Mouse (Mus musculus): ENCODE measurements around the gene Stox2. TPM values are rescaled to one million over a fixed set of nuclear protein-coding genes. Genes with fewer than 3 reads are reported as not detected.

Gene Stox2
- polyA plus RNA-seq, 1 experiment, result 5.9 TPM

DNA sequence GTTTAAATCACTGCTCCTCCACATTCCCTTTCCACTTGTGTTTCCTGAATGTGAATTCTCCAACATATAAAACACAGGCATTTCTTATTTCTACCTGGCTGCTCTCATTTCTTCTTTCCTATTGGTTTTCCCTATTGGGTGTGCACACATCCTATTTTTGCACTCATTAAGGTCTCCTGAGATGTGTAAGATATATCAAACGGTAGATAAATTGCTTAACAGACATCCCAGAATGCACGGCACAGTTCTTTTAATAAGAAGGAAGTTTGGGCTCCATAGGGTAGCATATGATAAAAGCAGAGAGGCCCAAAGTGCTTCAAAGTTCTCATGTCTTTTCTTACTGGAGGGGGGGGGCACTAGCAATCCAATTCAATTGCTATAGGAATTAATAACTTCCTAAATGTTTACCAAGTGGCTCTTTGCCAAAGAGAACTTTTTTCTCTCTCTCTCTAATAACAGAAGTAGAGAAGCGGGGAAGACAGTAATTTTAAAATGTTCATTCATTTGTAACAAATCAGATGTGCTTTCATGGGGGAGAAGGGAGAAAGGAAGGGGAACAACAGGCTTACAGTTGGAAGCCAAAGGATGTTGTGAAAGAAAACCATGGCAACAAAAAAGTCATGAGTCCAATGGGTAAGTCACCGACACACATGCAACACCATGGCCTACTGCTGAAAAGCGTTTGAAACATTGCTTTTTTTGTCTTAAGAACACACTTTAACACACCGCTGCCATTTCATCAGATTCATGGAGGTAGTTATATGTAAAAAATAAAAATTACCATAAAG is 263.2 kb downstream of the Stox2 start:
- DNase-seq (ENCODE audit: low spot score), result no peak

DNA sequence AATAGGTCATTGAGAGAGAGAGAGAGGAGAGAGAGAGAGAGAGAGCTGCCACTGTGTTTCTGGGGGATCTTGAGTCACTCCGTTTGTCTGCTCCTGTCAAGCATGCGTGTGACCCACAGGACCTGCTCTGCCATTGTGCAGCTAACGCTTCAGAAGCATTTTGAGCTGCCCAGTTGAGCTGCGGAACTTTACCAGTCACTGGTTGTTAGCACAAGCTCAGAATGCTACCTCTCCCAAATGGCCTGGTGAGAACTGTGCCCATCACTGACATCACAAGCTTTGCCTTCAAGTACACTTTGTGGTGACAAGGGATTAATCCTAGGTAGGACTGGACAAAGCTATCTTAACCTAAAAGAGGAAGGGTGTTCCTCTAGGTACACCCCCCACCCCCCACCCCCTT is 263.9 kb downstream of the Stox2 start:
- no peak for DNase-seq (ENCODE audit: low spot score)

DNA sequence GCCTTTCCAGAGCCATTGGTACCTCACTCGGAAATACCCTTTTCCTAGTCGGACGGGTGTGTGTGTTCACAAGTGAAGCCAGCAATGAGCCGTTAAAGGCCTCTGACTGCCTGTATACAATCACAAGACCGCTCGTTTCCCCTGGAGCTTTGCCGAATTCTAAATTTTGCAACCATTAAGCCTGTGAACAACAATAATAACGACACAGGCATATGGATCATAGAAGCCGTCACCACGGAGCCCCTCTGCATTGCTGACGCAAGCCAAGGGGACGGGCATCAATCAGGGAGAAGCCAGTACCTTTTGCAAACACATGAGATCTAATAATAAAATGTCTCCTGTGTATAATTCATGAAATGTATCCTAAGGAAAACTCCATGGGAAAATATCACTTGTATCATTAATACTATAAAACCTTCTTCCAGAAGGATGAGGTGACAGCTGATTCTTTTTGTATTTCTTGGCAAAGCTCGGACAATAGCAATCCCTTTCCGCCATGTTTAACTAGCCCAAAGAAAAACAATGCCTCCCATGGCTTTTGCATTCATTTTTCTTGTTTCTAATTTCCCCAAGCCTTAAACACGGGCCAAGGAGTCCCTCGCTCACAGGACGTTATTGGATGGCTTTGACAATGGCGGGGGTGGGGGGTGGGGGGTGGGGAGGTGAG is 265.0 kb downstream of the Stox2 start:
- DNase-seq (ENCODE audit: low spot score), result no peak

DNA sequence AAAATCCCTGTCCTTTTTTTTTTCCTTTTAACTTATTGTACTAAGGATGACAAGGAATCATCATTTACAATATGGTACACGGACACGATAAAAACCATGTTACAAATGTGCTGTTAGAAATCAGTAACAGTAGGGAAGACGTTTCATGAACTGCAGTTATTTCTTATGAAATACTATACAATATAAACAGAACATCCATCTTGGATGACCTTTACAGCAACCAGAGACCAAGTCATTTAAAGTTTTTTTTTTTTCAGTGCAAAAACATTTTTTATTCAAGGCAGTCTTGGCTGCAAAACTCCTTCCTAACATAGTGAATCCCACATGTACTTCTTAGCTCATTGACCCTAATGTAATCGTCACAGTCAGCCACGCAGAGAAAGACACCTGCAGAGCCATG is 266.0 kb downstream of the Stox2 start:
- no peak for DNase-seq (ENCODE audit: low spot score)

DNA sequence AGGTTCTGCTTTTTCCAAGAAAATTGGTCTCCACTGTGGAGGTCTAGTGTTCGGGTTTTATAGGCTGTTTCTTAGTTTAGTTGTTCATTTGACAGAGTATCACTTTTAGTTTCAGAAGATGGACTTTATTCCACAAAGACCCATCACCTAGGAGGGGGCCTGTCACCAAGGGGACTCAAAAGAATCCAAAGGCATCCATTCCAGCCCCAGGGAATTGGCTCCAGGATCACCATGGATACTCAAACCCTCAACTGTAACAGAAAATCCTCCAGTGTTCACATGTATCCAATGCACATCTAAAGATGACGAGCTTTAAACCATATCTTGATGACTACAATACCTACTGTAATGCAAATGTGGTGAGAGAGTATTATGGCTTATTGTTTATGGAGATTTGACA is 267.4 kb downstream of the Stox2 start:
- DNase-seq (ENCODE audit: low spot score), result no peak

DNA sequence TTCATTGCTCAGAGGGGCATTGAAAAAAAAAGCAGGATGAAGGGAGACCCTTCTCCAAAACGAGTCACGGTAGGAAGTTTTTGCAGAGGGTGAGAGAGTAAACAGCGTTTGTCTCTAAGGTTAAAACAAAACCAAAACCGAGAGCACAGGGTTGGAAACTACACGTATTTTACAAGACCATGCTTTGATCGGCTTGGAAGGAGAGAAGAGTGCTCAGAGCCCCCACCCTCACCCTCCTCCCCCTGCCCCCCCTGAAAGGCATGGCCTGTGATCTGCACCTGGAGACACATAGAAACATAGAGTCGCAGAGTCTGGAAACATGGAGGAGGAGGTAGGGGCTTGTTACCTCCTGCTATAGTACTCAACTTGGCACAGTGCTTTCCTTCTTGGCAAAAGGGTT is 272.3 kb downstream of the Stox2 start:
- DNase-seq (ENCODE audit: low spot score), result no peak

DNA sequence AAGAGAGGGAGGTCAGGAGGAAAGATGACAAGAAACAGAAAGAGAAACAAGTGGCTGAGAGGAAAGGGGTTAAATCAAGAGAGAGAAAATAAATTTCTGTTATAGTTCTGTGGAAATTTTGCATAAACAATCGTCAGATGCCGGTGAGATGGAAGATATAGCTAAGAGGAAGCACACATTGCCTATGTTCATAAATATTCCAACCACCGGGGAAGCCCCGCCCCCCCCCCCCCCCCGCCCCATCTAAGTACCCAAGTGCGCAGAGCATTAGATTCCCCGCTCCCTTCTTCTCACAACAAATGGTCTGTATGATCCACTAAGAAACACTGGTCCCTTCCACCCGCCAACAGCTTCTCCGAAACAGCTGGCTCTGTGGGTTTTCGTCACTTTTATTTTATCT is 273.3 kb downstream of the Stox2 start:
- DNase-seq (ENCODE audit: low spot score), result no peak

DNA sequence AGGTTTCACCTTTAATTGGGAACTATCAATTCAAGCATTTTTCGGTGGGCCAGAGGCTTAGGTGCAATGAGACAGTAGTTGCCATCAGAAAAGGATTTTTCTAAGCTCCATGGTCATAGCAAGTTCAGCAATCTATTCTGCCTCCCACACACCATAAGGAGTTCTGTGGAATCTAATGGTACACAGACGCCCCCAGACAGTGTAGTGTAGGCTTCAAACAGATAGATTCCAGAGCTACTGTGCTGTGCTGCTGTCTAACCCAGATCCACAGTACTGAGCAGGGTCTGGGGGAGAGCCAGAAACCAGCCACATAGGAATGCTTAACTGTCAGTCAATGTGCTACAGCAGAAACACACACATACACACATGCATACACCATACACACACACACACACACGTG is 285.5 kb downstream of the Stox2 start:
- no peak for DNase-seq (ENCODE audit: low spot score)

DNA sequence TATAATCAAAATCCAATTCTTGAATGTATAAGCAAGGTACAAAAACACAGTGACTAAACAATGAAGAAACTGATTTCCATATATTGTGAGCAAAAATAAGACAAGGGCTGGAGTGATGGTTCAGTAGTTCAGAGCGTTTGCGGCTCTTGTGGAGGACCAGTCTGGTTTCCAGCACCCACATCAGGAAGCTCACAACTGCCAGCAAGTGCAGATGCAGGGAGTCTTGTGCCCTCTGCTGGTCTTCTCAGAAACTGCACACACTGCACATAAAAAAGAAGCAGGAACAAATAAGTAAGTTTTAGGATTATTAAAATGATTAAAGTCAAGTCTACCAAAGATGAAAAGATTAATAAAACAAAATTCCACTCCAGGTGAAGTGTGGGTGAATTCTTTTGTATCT is 291.6 kb downstream of the Stox2 start:
- DNase-seq (ENCODE audit: low spot score), result no peak

DNA sequence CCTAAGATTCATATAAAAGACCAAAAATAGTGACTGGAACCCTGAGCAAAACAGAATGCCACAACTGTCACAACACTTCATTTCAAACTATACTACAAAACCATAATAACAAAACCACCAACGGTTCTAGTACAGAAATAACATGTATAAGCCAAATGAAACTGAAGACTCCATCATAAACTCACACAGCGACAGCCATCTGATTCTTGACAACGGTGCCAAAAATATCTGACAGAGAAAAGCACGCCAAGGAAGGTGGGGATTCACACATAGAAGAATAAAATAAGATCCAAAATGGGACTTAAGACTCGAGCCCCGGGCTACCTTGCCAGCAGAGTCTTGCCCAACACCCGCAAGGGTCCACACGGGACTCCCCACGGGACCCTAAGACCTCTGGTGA is 300.9 kb downstream of the Stox2 start:
- no peak for DNase-seq (ENCODE audit: low spot score)

DNA sequence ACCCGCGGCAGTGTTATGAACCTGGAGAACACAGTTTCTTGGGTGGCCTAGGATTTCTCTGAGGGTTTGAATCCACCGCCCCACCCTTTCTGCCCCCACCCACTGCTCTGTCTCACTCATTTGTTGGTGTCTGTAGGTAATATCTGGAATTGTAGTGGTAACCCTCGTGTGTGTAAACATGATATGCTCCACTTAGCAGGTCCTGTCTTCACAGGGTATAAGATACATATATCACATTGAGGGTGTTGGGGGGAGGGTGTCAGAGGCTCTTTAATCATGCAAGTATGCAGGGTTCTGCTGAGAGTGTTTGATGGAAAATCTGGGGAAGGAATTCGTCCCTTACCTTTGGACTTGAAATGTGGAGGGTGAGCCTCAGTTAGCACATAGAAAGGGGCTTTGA is 310.1 kb downstream of the Stox2 start:
- DNase-seq (ENCODE audit: low spot score), result no peak

DNA sequence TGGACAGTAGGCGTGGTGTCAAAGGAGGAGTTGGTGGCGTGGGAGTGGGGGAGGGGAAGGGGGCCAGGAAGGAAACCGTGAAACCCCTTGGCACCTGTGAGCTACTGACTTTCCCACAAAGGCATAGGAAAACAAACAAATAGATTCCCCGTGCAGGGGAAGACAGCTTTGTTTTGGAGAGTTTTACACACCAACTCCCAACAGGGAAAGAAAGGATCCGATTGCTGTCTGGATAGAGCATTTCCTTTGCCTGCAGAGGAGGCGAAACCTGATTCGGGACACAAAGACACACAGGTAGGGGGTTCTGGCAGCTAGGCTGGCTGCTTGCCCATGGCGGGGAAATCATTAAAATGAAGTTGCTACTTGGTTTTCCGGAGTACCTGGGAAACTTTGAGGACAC is 310.6 kb downstream of the Stox2 start:
- no peak for DNase-seq (ENCODE audit: low spot score)

DNA sequence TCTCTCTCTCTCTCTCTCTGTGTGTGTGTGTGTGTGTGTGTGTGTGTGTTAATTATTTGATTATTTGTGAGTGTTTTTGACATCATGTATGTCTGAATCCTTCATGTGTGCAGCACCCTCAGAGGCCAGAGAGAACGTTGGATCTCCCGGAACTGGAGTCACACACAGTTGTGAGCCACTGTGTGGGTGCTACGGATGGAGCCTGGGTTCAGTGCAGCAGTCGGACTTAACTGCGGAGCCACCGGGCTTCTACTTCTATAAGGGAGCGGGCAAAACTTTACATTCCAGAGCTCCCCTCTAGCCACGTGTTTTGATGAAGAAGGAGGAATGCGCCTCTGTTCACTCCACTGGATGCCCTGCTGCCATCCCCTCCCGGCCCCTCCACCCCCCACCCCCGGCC is 311.4 kb downstream of the Stox2 start:
- no peak for DNase-seq (ENCODE audit: low spot score)

DNA sequence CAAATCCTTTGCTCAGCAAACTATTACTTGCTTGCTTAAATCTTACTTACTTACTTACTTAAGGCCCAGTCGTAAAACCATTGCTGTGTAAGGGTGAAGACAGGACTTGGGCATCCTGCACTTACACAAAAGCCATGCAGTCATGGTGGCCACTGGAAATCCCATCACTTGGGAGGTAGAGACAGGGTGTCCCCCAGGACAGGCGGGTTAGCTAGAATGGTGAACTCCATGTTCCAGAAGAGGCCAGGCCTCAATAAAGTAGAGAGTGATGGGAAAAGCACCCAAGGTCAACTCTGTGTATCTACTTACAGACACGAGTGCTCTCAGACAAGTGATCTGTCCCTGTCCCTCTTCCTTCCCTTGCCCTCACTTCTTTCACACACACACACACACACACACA is 312.8 kb downstream of the Stox2 start:
- no peak for DNase-seq (ENCODE audit: low spot score)

Other genes with a start within 250 kb of the Stox2 start
- 24.8 and 27.4 TPM in 2 replicates for gene Trappc11, start 87.1 kb upstream of the Stox2 start, polyA plus RNA-seq (2012; rRNA removed)
- 16.5 and 16.9 TPM in 2 replicates for gene Rwdd4a, start 87.3 kb upstream of the Stox2 start, polyA plus RNA-seq (2012; rRNA removed)
- gene Ing2, start 229.2 kb upstream of the Stox2 start, polyA plus RNA-seq (2012; rRNA removed), result 25.1 and 29.0 TPM in 2 replicates

Data from urinary bladder, adult 2 months (tissue).